Mouse (Mus musculus) heart, postnatal 0 days (tissue): Measurements from ENCODE around the gene Prrc2a.

ENCODE experiments used
- CTCF ChIP-seq: IDR thresholded peaks from 2 replicates; pipeline ENCODE4 v1.5.1; 2016; ENCODE audit warnings: antibody characterized with exemption, control low read depth, low read depth
- EP300 ChIP-seq: IDR thresholded peaks from 2 replicates; pipeline ENCODE4 v1.6.1; 2016; ENCODE audit warnings: antibody characterized with exemption, low read depth

DNA sequence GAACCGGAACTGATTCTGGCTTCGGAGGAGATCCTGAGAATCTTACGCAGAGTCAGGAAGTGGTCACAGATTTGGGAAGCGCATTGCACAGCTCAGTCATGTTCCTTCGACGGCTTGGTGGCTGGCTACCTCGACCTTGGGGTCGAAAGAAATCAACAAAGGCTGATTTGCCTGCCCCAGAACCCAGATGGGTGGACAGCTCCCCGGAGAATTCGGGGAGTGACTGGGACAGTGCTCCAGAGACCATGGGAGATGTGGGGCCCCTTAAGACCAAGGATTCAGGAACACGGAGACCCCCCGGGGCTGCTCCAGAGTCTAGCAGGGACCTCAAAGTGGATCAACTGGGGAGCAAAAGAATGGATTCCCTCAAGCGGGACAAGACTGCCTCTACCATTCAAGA lies 37.7 kb downstream of the Prrc2a start:
- TF ChIP-seq CTCF (no peak), EP300 (no peak)
